Mouse (Mus musculus): ENCODE results near the gene Gm47289. TPM values are rescaled to one million over a fixed set of nuclear protein-coding genes. Genes with fewer than 3 reads are reported as not detected.

Gene Gm47289
- polyA plus RNA-seq, 2 experiments: 0.03 TPM; not detected in 1

GRCm38 (mm10) chr9:119120168-119120560 lies 38.8 kb upstream of the Gm47289 start:
- 61% methylated on average over 3 of the region's 3 CpGs for WGBS
- no peak for DNase-seq (ENCODE audit: low spot score)
- no peak for TF ChIP-seq POLR2A (IDR thresholded peaks at IDR 0.05; ENCODE audit: borderline replicate concordance, extremely low read depth, insufficient read depth, insufficient read length)
- H3K4me2 ChIP-seq (replicated peaks; ENCODE audit: low read depth, low read length, severe bottlenecking): no peak overlapping the region
- no peak for ATAC-seq (ENCODE audit: low FRiP score, low read depth)
- H3K9ac ChIP-seq (ENCODE audit: low read depth, low read length, severe bottlenecking): no peak overlapping the region
- no peaks in the 10 kb centered on the region for H3K9me3 ChIP-seq (ENCODE audit: control insufficient read depth, low read length)
- H3K36me3 ChIP-seq (ENCODE audit: control insufficient read depth, insufficient read depth, low read length): no peaks in the 10 kb centered on the region
- no peaks in the 10 kb centered on the region for H3K27me3 ChIP-seq (ENCODE audit: control insufficient read depth, insufficient read depth, low read length)
- no peaks in the 10 kb centered on the region for H3K4me1 ChIP-seq (ENCODE audit: control insufficient read depth, insufficient read depth, low read length)
- H3K4me3 ChIP-seq (replicated peaks; ENCODE audit: low read length): no peak overlapping the region
- H3K27ac ChIP-seq (replicated peaks; ENCODE audit: low read depth, low read length): no peak overlapping the region

GRCm38 (mm10) chr9:119122596-119123369 lies 36.2 kb upstream of the Gm47289 start:
- no peak overlapping the region for H3K27ac ChIP-seq (replicated peaks; ENCODE audit: low read depth, low read length)

GRCm38 (mm10) chr9:119128436-119129181 lies 30.4 kb upstream of the Gm47289 start:
- no peak overlapping the region for H3K9ac ChIP-seq (ENCODE audit: low read depth, low read length, severe bottlenecking)
- no peak for TF ChIP-seq POLR2A (IDR thresholded peaks at IDR 0.05; ENCODE audit: borderline replicate concordance, extremely low read depth, insufficient read depth, insufficient read length)
- H3K4me2 ChIP-seq (replicated peaks; ENCODE audit: low read depth, low read length, severe bottlenecking): no peak overlapping the region
- no peak for ATAC-seq (ENCODE audit: low FRiP score, low read depth)
- H3K9me3 ChIP-seq (ENCODE audit: control insufficient read depth, low read length): no peaks in the 10 kb centered on the region
- H3K4me1 ChIP-seq (ENCODE audit: control insufficient read depth, insufficient read depth, low read length): no peaks in the 10 kb centered on the region
- no peak overlapping the region for H3K27ac ChIP-seq (replicated peaks; ENCODE audit: low read depth, low read length)
- no peak overlapping the region for H3K4me3 ChIP-seq (replicated peaks; ENCODE audit: low read length)
- no peaks in the 10 kb centered on the region for H3K36me3 ChIP-seq (ENCODE audit: control insufficient read depth, insufficient read depth, low read length)
- DNase-seq (ENCODE audit: low spot score): no peak
- no peaks in the 10 kb centered on the region for H3K27me3 ChIP-seq (ENCODE audit: control insufficient read depth, insufficient read depth, low read length)
- WGBS: 82% methylated on average over 12 of the region's 12 CpGs

More at GRCm38 (mm10) chr9:119122596-119123369, 36.2 kb upstream of the Gm47289 start:
- H3K4me3 ChIP-seq (replicated peaks; ENCODE audit: low read length): no peak overlapping the region
- DNase-seq (ENCODE audit: low spot score): no peak
- no peak overlapping the region for H3K9ac ChIP-seq (ENCODE audit: low read depth, low read length, severe bottlenecking)
- H3K4me1 ChIP-seq (ENCODE audit: control insufficient read depth, insufficient read depth, low read length): no peaks in the 10 kb centered on the region
- WGBS: 77% methylated on average over 18 of the region's 18 CpGs
- no peak for TF ChIP-seq POLR2A (IDR thresholded peaks at IDR 0.05; ENCODE audit: borderline replicate concordance, extremely low read depth, insufficient read depth, insufficient read length)
- H3K36me3 ChIP-seq (ENCODE audit: control insufficient read depth, insufficient read depth, low read length): no peaks in the 10 kb centered on the region
- ATAC-seq (ENCODE audit: low FRiP score, low read depth): no peak
- no peak overlapping the region for H3K4me2 ChIP-seq (replicated peaks; ENCODE audit: low read depth, low read length, severe bottlenecking)
- H3K9me3 ChIP-seq (ENCODE audit: control insufficient read depth, low read length): no peaks in the 10 kb centered on the region
- no peaks in the 10 kb centered on the region for H3K27me3 ChIP-seq (ENCODE audit: control insufficient read depth, insufficient read depth, low read length)

GRCm38 (mm10) chr9:119130692-119131091 lies 28.3 kb upstream of the Gm47289 start:
- ATAC-seq (ENCODE audit: low FRiP score, low read depth): no peak
- Histone ChIP-seq H3K4me3 (replicated peaks; ENCODE audit: low read length) (no peak overlapping the region), H3K4me2 (replicated peaks; ENCODE audit: low read depth, low read length, severe bottlenecking) (no peak overlapping the region), H3K9ac (ENCODE audit: low read depth, low read length, severe bottlenecking) (no peak overlapping the region), H3K27ac (replicated peaks; ENCODE audit: low read depth, low read length) (no peak overlapping the region), H3K4me1 (ENCODE audit: control insufficient read depth, insufficient read depth, low read length) (no peaks in the 10 kb centered on the region), H3K9me3 (ENCODE audit: control insufficient read depth, low read length) (no peaks in the 10 kb centered on the region), H3K36me3 (ENCODE audit: control insufficient read depth, insufficient read depth, low read length) (no peaks in the 10 kb centered on the region), H3K27me3 (ENCODE audit: control insufficient read depth, insufficient read depth, low read length) (no peaks in the 10 kb centered on the region)
- no peak for DNase-seq (ENCODE audit: low spot score)
- no peak for TF ChIP-seq POLR2A (IDR thresholded peaks at IDR 0.05; ENCODE audit: borderline replicate concordance, extremely low read depth, insufficient read depth, insufficient read length)
- 47% methylated on average over 5 of the region's 5 CpGs for WGBS

GRCm38 (mm10) chr9:119138836-119139235 lies 20.1 kb upstream of the Gm47289 start:
- no peak for ATAC-seq (ENCODE audit: low FRiP score, low read depth)
- no peaks in the 10 kb centered on the region for H3K4me1 ChIP-seq (ENCODE audit: control insufficient read depth, insufficient read depth, low read length)
- no peak overlapping the region for H3K4me2 ChIP-seq (replicated peaks; ENCODE audit: low read depth, low read length, severe bottlenecking)
- H3K9me3 ChIP-seq (ENCODE audit: control insufficient read depth, low read length): no peaks in the 10 kb centered on the region
- no peak for TF ChIP-seq POLR2A (IDR thresholded peaks at IDR 0.05; ENCODE audit: borderline replicate concordance, extremely low read depth, insufficient read depth, insufficient read length)
- H3K27me3 ChIP-seq (ENCODE audit: control insufficient read depth, insufficient read depth, low read length): no peaks in the 10 kb centered on the region
- no peak overlapping the region for H3K27ac ChIP-seq (replicated peaks; ENCODE audit: low read depth, low read length)
- H3K9ac ChIP-seq (ENCODE audit: low read depth, low read length, severe bottlenecking): no peak overlapping the region
- 72% methylated on average over 2 of the region's 2 CpGs for WGBS
- H3K36me3 ChIP-seq (ENCODE audit: control insufficient read depth, insufficient read depth, low read length): no peaks in the 10 kb centered on the region
- no peak for DNase-seq (ENCODE audit: low spot score)
- no peak overlapping the region for H3K4me3 ChIP-seq (replicated peaks; ENCODE audit: low read length)

All from limb, embryonic 14.5 days (tissue).